Mouse (Mus musculus) embryonic stem cell, embryonic (primary cell): ENCODE data around the gene Parg.

Source experiments
- CTCF ChIA-PET, 4 experiments: fragments of 300-600 bp in 2 of 4; fragments of 350-600 bp in 2 of 4; sonication (Branson Sonifier 250); formaldehyde crosslinking; loops; one replicate each; lab custom pipeline; 2022; ENCODE audit warnings: inconsistent platforms in 2 of 4; lab: Charles Lee
- POLR2A ChIA-PET, 4 experiments: fragments of 300-600 bp in 2 of 4; fragments of 350-600 bp in 2 of 4; sonication (Branson Sonifier 250); formaldehyde crosslinking; loops; one replicate each; lab custom pipeline; 2022; ENCODE audit warnings: antibody characterized with exemption in 4 of 4, inconsistent platforms in 1 of 4; lab: Charles Lee

Gene Parg

DNA sequence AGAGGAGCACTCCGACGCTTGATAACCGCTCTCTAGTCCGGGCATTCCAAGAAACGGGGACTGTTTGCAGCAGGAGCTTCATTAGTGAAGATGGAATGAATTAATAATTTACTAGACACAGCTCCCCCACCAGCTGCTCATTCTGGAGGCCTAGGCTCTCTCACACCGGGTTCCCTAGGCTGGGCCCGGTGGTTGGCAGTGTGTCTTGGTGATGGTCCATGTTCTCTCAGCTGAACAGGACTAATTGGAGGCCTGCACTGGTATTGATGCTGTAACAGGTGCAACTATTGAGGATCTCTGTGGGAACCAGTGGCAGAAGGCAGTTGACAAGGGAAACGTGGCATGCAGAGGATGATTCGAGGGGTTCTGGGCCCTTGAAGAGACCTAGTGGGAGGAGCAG lies 125.6 kb downstream of the Parg start:
- CTCF ChIA-PET = interaction anchor here in 1 of 4 experiments (0.5 to 0.6 kb wide), 2 partner anchors 61 to 373 kb away, joined by 3 read pairs; no protein-coding TSS in a partner anchor
- POLR2A ChIA-PET = interaction anchor here in 3 of 4 experiments (0.9 to 2.8 kb wide), 7 partner anchors 10 to 125 kb away, joined by 3 to 22 read pairs (median 4); partner anchors contain the start of genes Parg (in 1 of the 3) and Timm23 (in 1 of the 3)

DNA sequence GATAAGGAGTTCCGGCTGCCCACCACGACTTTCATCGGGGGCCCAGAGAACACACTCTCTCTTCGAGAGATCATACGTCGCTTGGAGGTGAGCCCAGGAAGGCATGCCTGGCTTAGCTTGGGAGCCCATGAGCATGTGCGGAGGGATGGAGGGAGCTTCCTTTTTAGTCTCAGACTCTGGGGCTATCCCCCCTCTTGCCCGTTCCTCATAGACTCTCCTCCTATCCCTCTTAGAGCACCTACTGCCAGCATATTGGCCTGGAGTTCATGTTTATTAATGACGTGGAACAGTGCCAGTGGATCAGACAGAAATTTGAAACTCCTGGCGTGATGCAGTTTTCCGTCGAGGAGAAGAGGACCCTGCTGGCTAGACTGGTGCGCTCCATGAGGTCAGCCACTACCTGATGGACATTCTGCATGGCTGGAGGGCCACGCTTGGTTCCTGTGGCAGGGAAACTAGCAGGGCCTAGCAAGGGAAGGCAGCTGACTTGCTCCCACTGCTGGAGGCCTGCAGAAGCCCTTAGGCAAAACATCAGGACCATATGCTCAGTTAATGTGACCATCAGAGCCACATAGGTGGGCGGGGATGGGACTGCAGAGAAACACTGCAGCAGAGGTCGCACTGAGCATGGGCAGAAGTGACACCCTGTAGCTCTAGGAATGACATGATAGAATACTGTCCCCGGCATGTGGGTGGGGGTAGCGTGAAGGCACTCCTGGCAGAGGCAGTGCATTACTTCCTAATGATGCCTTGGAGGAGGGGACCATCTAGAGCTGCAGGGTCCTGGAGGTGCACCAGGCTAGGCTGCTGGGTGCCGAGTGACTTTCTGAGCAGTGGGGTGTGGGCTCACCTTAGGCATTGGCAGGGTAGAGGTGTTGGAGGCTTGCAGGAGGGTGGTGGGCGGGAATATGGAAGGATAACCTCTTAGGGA lies 131.0 kb downstream of the Parg start:
- POLR2A ChIA-PET = interaction anchor here in 2 of 4 experiments (0.6 to 3.6 kb wide), 9 partner anchors 10 to 239 kb away, joined by 3 to 15 read pairs (median 3); partner anchors contain the start of gene Ogdhl (in 1 of the 2)
- CTCF ChIA-PET = interaction anchor here in 2 of 4 experiments (1.1 to 1.2 kb wide), 3 partner anchors 15 to 23 kb away, joined by 3 to 4 read pairs (median 3); no protein-coding TSS in a partner anchor

DNA sequence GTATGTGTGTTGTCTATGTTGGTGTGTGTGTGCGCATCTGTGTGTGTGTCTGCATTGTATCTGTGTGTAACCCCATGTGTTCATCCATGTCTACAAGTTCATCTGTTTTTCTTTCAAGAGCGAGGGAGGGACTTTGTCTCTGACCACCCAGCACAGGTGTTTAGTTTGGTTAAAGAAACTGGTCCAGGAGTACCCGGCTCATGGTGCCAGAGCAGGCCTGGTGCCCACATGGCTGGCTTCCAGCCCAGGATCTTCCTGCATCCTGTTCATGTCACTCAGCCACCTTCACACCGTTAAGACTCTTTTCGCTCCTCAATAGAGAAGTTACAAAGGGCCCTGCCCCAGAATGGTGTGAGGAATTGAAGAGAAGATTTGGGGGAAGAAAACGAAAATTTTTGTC lies 134.3 kb downstream of the Parg start:
- POLR2A ChIA-PET = interaction anchor here in 2 of 4 experiments (0.6 to 2.1 kb wide), 10 partner anchors 8 to 229 kb away, joined by 3 to 11 read pairs (median 5); no protein-coding TSS in a partner anchor
- CTCF ChIA-PET = interaction anchor here in 1 of 4 experiments (0.6 kb wide), 2 partner anchors 19 to 199 kb away, joined by 3 to 4 read pairs; no protein-coding TSS in a partner anchor

DNA sequence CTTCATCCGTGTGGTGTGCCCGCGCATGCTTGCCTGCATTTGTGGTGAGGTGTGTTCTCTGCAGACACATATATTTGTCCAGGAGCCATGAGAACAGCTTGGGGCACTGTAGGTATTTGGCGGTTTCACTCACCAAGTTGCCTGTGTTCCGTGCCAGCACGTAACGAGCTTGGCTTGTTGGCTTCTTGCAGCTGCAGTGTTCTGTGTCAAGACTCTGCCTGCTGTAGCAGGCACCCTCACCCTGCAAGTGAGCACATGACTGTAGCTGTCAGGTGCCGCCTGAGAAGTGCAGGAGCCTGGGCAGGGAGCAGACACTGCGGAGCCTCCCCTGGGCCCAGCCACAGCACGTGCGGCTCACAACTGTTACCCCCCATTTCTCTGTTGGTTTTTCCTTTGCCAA lies 134.8 kb downstream of the Parg start:
- CTCF ChIA-PET = interaction anchor here in 1 of 4 experiments (0.6 kb wide), 1 partner anchor 19 kb away, joined by 3 read pairs; no protein-coding TSS in a partner anchor
- POLR2A ChIA-PET = interaction anchor here in 3 of 4 experiments (0.6 to 2.1 kb wide), 15 partner anchors 8 to 230 kb away, joined by 3 to 11 read pairs (median 4); no protein-coding TSS in a partner anchor

DNA sequence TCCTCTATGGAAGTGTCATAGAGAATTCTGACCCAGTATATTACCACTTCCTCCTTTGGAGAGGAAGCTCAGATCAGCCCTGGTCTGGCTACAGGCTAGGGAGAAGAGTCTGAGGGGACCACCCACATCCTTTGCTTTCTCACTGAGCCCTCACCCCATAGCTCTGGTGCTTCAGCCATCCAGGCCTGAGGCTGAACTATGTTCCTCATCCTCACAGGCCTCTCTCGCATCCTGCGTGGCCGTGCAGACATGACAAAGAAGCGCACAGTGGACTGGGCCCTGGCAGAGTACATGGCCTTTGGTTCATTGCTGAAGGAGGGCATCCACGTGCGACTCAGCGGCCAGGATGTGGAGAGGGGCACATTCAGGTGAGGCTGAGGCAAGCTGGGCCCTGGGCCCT lies 140.1 kb downstream of the Parg start:
- POLR2A ChIA-PET = interaction anchor here in 2 of 4 experiments (1.1 to 3.1 kb wide), 8 partner anchors 9 to 173 kb away, joined by 3 to 13 read pairs (median 8); no protein-coding TSS in a partner anchor
- CTCF ChIA-PET = interaction anchor here in 1 of 4 experiments (0.7 to 1.1 kb wide), 2 partner anchors 10 to 13 kb away, joined by 3 read pairs; no protein-coding TSS in a partner anchor

DNA sequence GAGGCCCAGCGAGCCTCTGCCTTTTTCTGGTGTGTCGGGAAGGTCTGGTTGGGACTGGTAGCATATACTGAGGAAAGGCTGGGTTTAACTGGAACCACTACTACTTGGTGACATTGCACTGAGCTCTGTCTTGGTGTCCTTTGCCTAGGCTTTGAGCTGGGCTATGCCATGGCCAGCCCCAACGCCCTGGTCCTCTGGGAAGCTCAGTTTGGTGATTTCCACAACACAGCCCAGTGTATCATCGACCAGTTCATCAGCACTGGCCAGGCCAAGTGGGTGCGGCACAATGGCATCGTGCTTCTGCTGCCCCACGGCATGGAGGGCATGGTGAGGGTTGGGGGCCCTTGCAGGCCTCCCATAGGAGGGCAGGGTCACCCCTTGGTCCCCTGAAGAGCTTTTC lies 142.4 kb downstream of the Parg start:
- CTCF ChIA-PET = no interaction called here
- POLR2A ChIA-PET = interaction anchor here in 2 of 4 experiments (0.9 to 3.1 kb wide), 9 partner anchors 9 to 38 kb away, joined by 3 to 13 read pairs (median 6); no protein-coding TSS in a partner anchor

DNA sequence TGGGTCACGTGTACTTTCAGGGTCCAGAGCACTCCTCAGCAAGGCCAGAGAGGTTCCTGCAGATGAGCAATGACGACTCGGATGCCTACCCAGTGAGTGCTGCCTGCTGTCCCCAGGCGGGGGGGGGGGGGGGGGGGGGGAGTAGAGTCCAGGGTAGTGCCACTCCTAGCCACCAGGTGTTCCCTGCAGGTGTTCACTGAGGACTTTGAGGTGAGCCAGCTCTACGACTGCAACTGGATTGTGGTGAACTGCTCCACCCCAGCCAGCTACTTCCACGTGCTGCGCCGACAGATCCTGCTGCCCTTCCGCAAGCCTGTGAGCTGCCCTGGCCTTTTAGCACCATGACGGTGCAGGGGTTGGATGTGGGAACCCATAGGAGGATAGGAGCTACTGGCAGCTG lies 142.9 kb downstream of the Parg start:
- ChIA-PET POLR2A (interaction anchor here in 2 of 4 experiments (0.7 to 2.4 kb wide), 10 partner anchors 9 to 38 kb away, joined by 3 to 11 read pairs (median 5); no protein-coding TSS in a partner anchor), CTCF (interaction anchor here in 2 of 4 experiments (0.6 to 0.7 kb wide), 3 partner anchors 20 to 202 kb away, joined by 4 to 10 read pairs (median 4); no protein-coding TSS in a partner anchor)
